Mouse (Mus musculus): ENCODE data around the gene Hsf2bp.
"Not testable (repeated sequence)": the region's sequence is repeated elsewhere in the genome, so short reads cannot be mapped to it uniquely, and the experiment has no call there.

Gene Hsf2bp

GRCm38 (mm10) chr17:32035609-32036508 lies at the start of gene Hsf2bp, which contains the start of gene Rrp1b:
TSS of gene Hsf2bp (minus strand) at chr17:32036349.
TSS of gene Rrp1b (plus strand) at chr17:32036100.
- peak; percentile 79 to 81 for DNase-seq

- no peak for DNase-seq
Measured at GRCm38 (mm10) chr17:32083351-32083750, 47.2 kb upstream of the Hsf2bp start.

- DNase-seq, result peak; percentile 17 to 20
Measured at GRCm38 (mm10) chr17:32075164-32075563, 39.0 kb upstream of the Hsf2bp start.

- DNase-seq, result no peak
Measured at GRCm38 (mm10) chr17:32074658-32075057, 38.5 kb upstream of the Hsf2bp start.

GRCm38 (mm10) chr17:32073359-32073758 lies 37.2 kb upstream of the Hsf2bp start:
- peak; percentile 79 to 82 for DNase-seq

GRCm38 (mm10) chr17:32068810-32069209 lies 32.7 kb upstream of the Hsf2bp start:
- no peak for DNase-seq

- DNase-seq, result no peak
Measured at GRCm38 (mm10) chr17:32068381-32068780, 32.2 kb upstream of the Hsf2bp start.

GRCm38 (mm10) chr17:32067541-32067940 lies 31.4 kb upstream of the Hsf2bp start:
- no peak for DNase-seq

GRCm38 (mm10) chr17:32064762-32065161 lies 28.6 kb upstream of the Hsf2bp start:
- not testable (repeated sequence) for DNase-seq

GRCm38 (mm10) chr17:32063654-32064053 lies 27.5 kb upstream of the Hsf2bp start:
- DNase-seq, result no peak

- DNase-seq, result no peak
Measured at GRCm38 (mm10) chr17:32061219-32061618, 25.1 kb upstream of the Hsf2bp start.

GRCm38 (mm10) chr17:32059084-32059483 lies 22.9 kb upstream of the Hsf2bp start:
- no peak for DNase-seq

- DNase-seq, result no peak
Measured at GRCm38 (mm10) chr17:32057843-32058242, 21.7 kb upstream of the Hsf2bp start.

GRCm38 (mm10) chr17:32053677-32054076 lies 17.5 kb upstream of the Hsf2bp start:
- DNase-seq, result no peak

GRCm38 (mm10) chr17:32052237-32053080 lies 16.3 kb upstream of the Hsf2bp start:
- DNase-seq, result no peak

- no peak for DNase-seq
Measured at GRCm38 (mm10) chr17:32050609-32051008, 14.5 kb upstream of the Hsf2bp start.

- DNase-seq, result no peak
Measured at GRCm38 (mm10) chr17:32049914-32050313, 13.8 kb upstream of the Hsf2bp start.

GRCm38 (mm10) chr17:32048351-32048750 lies 12.2 kb upstream of the Hsf2bp start:
- no peak for DNase-seq

- DNase-seq, result no peak
Measured at GRCm38 (mm10) chr17:32046541-32046940, 10.4 kb upstream of the Hsf2bp start.

- DNase-seq, result no peak
Measured at GRCm38 (mm10) chr17:32040263-32040662, 4.1 kb upstream of the Hsf2bp start.

GRCm38 (mm10) chr17:32036509-32037438 lies 625 bp upstream of the Hsf2bp start:
- DNase-seq, result no peak

GRCm38 (mm10) chr17:32034322-32034721 lies 1.8 kb downstream of the Hsf2bp start:
- no peak for DNase-seq

All from cerebellum, postnatal 36 days (tissue).